Mouse (Mus musculus) brain, embryonic 14.5 days (tissue): ENCODE data around the gene Cep95. TPM values are rescaled to one million over a fixed set of nuclear protein-coding genes. Genes with fewer than 3 reads are reported as not detected.
"Not testable (repeated sequence)": the region's sequence is repeated elsewhere in the genome, so short reads cannot be mapped to it uniquely, and the experiment has no call there.

Experiments used
- DNase-seq: peaks from one replicate; pipeline ENCODE4 v3.0.0-alpha.2; 2011; ENCODE audit warnings: low read depth
- CTCF ChIP-seq: fragments of 200-500 bp; IDR thresholded peaks from 2 replicates; pipeline ENCODE4 v1.5.1; 2012; ENCODE audit warnings: inconsistent platforms, mild to moderate bottlenecking, moderate library complexity, borderline replicate concordance; ENCODE audit not compliant: insufficient read depth, insufficient read length; ENCODE audit errors: extremely low read depth
- POLR2A ChIP-seq: fragments of 200-500 bp; IDR thresholded peaks from 2 replicates; pipeline ENCODE4 v1.6.1; 2012; ENCODE audit warnings: mild to moderate bottlenecking, inconsistent platforms, borderline replicate concordance; ENCODE audit not compliant: poor library complexity, insufficient read depth, insufficient read length, severe bottlenecking; ENCODE audit errors: extremely low read depth
- polyA plus RNA-seq: library from polyadenylated mRNA; depleted of rRNA; stranded (reverse); fragments of >200 nt; gene quantifications from 2 replicates; pipeline ENCODE4 v1.2.3, GENCODE M21; 2012

Gene Cep95
- polyA plus RNA-seq, 1 experiment: 20.3 TPM

GRCm38 (mm10) chr11:106778589-106779387, 10.3 kb upstream of the Cep95 start:
- TF ChIP-seq CTCF (no peak), POLR2A (no peak; the same call in 1 of the 2 replicates)
- DNase-seq: no peak

DNA sequence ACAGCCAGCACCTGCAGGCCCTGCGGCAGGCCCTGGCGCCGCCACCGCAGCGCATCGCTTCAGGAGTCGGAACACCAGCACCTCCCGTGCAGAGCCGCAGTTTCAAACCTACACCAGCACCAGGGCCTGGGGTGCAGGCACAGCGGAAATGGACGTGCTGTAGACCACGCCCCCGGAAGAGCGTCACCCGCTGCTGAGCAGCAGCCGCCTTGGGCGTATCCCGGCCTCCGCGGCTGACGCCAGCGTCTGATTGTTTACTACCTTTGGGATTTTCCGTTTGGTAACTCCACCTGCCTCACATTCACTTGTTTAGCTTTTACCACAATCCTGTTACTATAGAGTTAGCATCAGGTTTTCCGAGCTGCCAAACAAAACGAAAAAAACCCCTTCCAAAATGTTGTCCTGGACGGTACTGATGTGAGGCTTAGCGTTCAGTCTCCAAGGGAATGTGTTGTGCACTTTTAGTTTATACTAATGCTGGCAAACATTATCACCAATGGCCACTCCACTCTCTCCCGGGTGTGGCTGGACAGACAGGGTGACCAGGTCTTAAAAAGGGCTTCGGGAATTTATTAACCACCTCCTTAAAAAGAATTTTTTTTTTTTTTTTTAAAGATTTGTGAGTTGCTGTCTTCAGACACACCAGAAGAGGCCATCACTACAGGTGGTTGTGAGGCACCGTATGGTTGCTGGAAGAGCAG, 9.5 kb upstream of the Cep95 start, which contains the start of gene Polg2:
Polg2 (minus strand) TSS at position 150 of the 701 bp plus-strand sequence.
- DNase-seq: peak; percentile 97
- TF ChIP-seq CTCF (no peak), POLR2A (peak; percentile 52; the same call in 1 of the 2 replicates)

DNA sequence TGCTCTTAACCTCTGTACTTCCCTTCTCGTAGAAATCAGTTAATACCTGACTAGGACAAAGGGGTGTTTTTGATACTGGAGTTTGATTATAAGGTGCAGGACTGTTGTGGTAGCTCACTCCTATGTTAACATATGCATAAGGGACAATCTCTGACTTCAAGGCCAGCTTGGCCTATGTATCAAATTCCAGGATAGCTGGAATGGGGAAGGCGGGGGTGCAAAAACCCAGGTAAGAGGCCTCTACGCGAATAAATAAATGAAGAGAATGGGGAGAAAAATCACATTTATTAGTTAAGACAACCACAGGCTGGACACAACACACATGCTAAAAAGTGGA, 9.0 kb upstream of the Cep95 start:
- TF ChIP-seq CTCF (no peak), POLR2A (no peak)
- DNase-seq: peak; percentile 39

GRCm38 (mm10) chr11:106780590-106781220, 8.3 kb upstream of the Cep95 start:
- no peak for DNase-seq
- no peak for TF ChIP-seq CTCF
- no peak for TF ChIP-seq POLR2A

GRCm38 (mm10) chr11:106782271-106782670, 6.8 kb upstream of the Cep95 start:
- DNase-seq: not testable (repeated sequence)

- DNase-seq: no peak
- no peak for TF ChIP-seq CTCF
- TF ChIP-seq POLR2A: no peak
Measured at GRCm38 (mm10) chr11:106782841-106783764, 5.9 kb upstream of the Cep95 start.

DNA sequence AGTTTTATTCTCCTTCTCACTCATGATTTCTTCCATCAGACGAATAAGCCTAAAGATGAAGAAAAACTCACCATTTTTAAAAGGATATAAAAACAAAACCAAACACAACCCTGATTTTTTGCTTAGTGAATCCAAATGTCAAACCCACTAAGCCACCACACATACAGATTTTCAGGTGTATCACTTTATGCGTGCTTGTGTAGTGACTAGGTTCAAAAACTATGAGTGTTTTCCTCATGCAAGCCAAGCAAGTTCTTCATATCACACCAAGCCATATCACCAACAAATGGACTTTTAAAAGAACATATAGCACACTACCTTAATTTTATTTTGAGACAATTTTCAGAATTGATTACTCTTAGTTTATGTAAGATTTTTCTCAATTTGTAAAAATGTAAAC, 4.6 kb upstream of the Cep95 start:
- DNase-seq: no peak
- TF ChIP-seq POLR2A: no peak
- no peak for TF ChIP-seq CTCF

- no peak for DNase-seq
- no peak for TF ChIP-seq POLR2A
- TF ChIP-seq CTCF: no peak
Measured at GRCm38 (mm10) chr11:106785043-106785442, 4.0 kb upstream of the Cep95 start.

DNA sequence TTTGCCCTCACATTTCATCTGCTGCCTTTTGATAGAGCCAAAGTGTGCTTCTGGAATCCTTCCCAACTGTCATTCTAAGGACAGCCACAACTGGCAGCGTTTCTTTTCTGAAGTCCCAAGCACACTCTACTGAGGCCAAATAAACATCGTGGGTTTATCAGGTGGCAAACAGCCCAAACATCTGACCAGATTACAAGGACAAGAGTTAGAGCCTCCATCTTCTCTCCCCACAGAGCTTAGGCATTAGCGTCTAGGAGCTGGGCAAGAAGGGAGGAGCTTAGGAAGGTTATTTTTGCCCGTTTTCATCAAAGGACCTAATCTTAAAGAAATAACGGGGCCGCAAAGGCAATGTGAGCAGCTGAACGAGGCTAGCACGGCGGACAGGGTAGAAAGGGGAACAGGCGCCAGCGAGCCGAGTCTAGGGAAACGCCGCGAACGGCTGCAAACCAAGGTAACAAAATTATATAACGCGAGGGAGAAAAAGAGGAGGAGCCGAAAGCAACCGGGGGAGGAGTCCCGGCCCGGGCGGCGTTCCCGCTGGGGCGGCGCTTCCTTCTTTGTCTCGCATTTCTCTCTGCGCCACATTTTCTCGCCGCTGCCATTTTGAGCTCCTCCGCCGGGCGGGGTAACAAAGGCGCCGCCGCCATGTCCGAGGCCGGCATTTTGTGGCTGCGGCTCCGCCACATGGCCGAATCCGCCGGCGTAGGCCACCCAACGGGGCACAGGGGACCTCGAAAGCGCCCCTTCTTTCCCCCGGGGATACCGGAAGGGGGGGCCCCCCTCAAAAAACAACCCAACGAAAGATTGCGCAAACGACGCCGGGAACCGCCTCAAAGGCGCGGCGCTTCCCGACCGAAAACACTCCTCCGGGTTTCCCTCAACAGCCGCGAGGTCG, 1.7 kb upstream of the Cep95 start:
- DNase-seq: peak; percentile 92
- TF ChIP-seq CTCF (no peak), POLR2A (peak; percentile 23; the same call in 1 of the 2 replicates)

- TF ChIP-seq POLR2A (peak; percentile 99), CTCF (no peak)
- DNase-seq: peak; percentile 98
Measured at GRCm38 (mm10) chr11:106788026-106788774, 852 bp upstream of the Cep95 start.

GRCm38 (mm10) chr11:106789649-106790048, 597 bp downstream of the Cep95 start:
- TF ChIP-seq CTCF (no peak), POLR2A (no peak)
- DNase-seq: peak; percentile 63
